Mouse (Mus musculus): Measurements from ENCODE around the gene Shld2. TPM values are rescaled to one million over a fixed set of nuclear protein-coding genes. Genes with fewer than 3 reads are reported as not detected.
A peak's percentile ranks its signal among the peaks of the same experiment; 100 is the strongest.

The Shld2 gene
- polyA plus RNA-seq, 1 experiment from 2014 or later: 8.0 TPM

- no peak overlapping the region for H3K27ac ChIP-seq
- ATAC-seq (replicated peaks; ENCODE audit: insufficient number of reproducible peaks, insufficient read depth, low FRiP score, low read depth): no peak
Observed at GRCm38 (mm10) chr14:34302681-34303242, 7.5 kb downstream of the Shld2 start.

GRCm38 (mm10) chr14:34298871-34299700, 11.2 kb downstream of the Shld2 start:
- ATAC-seq (replicated peaks; ENCODE audit: insufficient number of reproducible peaks, insufficient read depth, low FRiP score, low read depth): no peak
- Histone ChIP-seq H3K27ac (peak overlapping the region; percentile 16; the same call in 1 of the 2 replicates), H3K4me1 (replicated peaks) (peaks cover 9% of the 10 kb centered on the region), H3K4me2 (no peak overlapping the region), H3K9me3 (replicated peaks) (no peaks in the 10 kb centered on the region), H3K9ac (no peak overlapping the region), H3K4me3 (no peak overlapping the region), H3K27me3 (no peaks in the 10 kb centered on the region), H3K36me3 (no peaks in the 10 kb centered on the region)
- WGBS: 55% methylated on average over 11 of the region's 11 CpGs

More at GRCm38 (mm10) chr14:34302681-34303242, 7.5 kb downstream of the Shld2 start:
- Histone ChIP-seq H3K4me3 (no peak overlapping the region), H3K4me2 (no peak overlapping the region), H3K9ac (no peak overlapping the region), H3K27me3 (no peaks in the 10 kb centered on the region), H3K4me1 (replicated peaks) (peaks cover 6% of the 10 kb centered on the region), H3K36me3 (no peaks in the 10 kb centered on the region), H3K9me3 (replicated peaks) (no peaks in the 10 kb centered on the region)
- WGBS: 73% methylated on average over 5 of the region's 5 CpGs

- H3K27me3 ChIP-seq: no peaks in the 10 kb centered on the region
- H3K4me3 ChIP-seq: no peak overlapping the region
- no peak overlapping the region for H3K9ac ChIP-seq
- no peaks in the 10 kb centered on the region for H3K36me3 ChIP-seq
- no peak overlapping the region for H3K4me2 ChIP-seq
- no peaks in the 10 kb centered on the region for H3K9me3 ChIP-seq (replicated peaks)
- peaks cover 9% of the 10 kb centered on the region for H3K4me1 ChIP-seq (replicated peaks)
- no peak overlapping the region for H3K27ac ChIP-seq
- no peak for ATAC-seq (replicated peaks; ENCODE audit: insufficient number of reproducible peaks, insufficient read depth, low FRiP score, low read depth)
- 55% methylated on average over 2 of the region's 2 CpGs for WGBS
Observed at GRCm38 (mm10) chr14:34297634-34298033, 12.7 kb downstream of the Shld2 start.

GRCm38 (mm10) chr14:34297038-34297437, 13.3 kb downstream of the Shld2 start:
- Histone ChIP-seq H3K36me3 (no peaks in the 10 kb centered on the region), H3K9me3 (replicated peaks) (no peaks in the 10 kb centered on the region), H3K27me3 (no peaks in the 10 kb centered on the region), H3K4me3 (no peak overlapping the region), H3K4me1 (replicated peaks) (peaks cover 9% of the 10 kb centered on the region), H3K27ac (no peak overlapping the region), H3K4me2 (no peak overlapping the region), H3K9ac (no peak overlapping the region)
- ATAC-seq (replicated peaks; ENCODE audit: insufficient number of reproducible peaks, insufficient read depth, low FRiP score, low read depth): no peak
- 22% methylated on average over 4 of the region's 4 CpGs for WGBS

- H3K36me3 ChIP-seq: no peaks in the 10 kb centered on the region
- no peaks in the 10 kb centered on the region for H3K9me3 ChIP-seq (replicated peaks)
- no peak overlapping the region for H3K9ac ChIP-seq
- H3K27ac ChIP-seq: no peak overlapping the region
- WGBS: 75% methylated on average over 7 of the region's 7 CpGs
- H3K4me2 ChIP-seq: no peak overlapping the region
- no peaks in the 10 kb centered on the region for H3K27me3 ChIP-seq
- ATAC-seq (replicated peaks; ENCODE audit: insufficient number of reproducible peaks, insufficient read depth, low FRiP score, low read depth): no peak
- H3K4me1 ChIP-seq (replicated peaks): peaks cover 9% of the 10 kb centered on the region
- no peak overlapping the region for H3K4me3 ChIP-seq
Observed at GRCm38 (mm10) chr14:34296350-34296749, 13.9 kb downstream of the Shld2 start.

GRCm38 (mm10) chr14:34293641-34294040, 16.7 kb downstream of the Shld2 start:
- Histone ChIP-seq H3K9me3 (replicated peaks) (no peaks in the 10 kb centered on the region), H3K4me3 (no peak overlapping the region), H3K27ac (no peak overlapping the region), H3K36me3 (no peaks in the 10 kb centered on the region), H3K4me2 (no peak overlapping the region), H3K27me3 (no peaks in the 10 kb centered on the region), H3K9ac (no peak overlapping the region), H3K4me1 (replicated peaks) (peaks cover 5% of the 10 kb centered on the region; the same call in 1 of the 2 replicates)
- WGBS: 87% methylated on average over 3 of the region's 3 CpGs
- no peak for ATAC-seq (replicated peaks; ENCODE audit: insufficient number of reproducible peaks, insufficient read depth, low FRiP score, low read depth)

GRCm38 (mm10) chr14:34290229-34290628, 20.1 kb downstream of the Shld2 start:
- H3K9me3 ChIP-seq (replicated peaks): no peaks in the 10 kb centered on the region
- H3K9ac ChIP-seq: no peak overlapping the region
- no peak overlapping the region for H3K4me2 ChIP-seq
- ATAC-seq (replicated peaks; ENCODE audit: insufficient number of reproducible peaks, insufficient read depth, low FRiP score, low read depth): no peak
- no peaks in the 10 kb centered on the region for H3K27me3 ChIP-seq
- WGBS: 27% methylated on average over 1 of the region's 1 CpGs
- H3K36me3 ChIP-seq: no peaks in the 10 kb centered on the region
- H3K4me3 ChIP-seq: no peak overlapping the region
- 0 out of 2 replicates have a peak, but pooled peaks cover 3% of the 10 kb centered on the region for H3K4me1 ChIP-seq (replicated peaks)
- no peak overlapping the region for H3K27ac ChIP-seq

- H3K27me3 ChIP-seq: no peaks in the 10 kb centered on the region
- H3K4me1 ChIP-seq (replicated peaks): 0 out of 2 replicates have a peak, but pooled peaks cover 3% of the 10 kb centered on the region
- H3K4me3 ChIP-seq: no peak overlapping the region
- H3K36me3 ChIP-seq: no peaks in the 10 kb centered on the region
- H3K9me3 ChIP-seq (replicated peaks): no peaks in the 10 kb centered on the region
- WGBS: 84% methylated on average over 3 of the region's 3 CpGs
- no peak overlapping the region for H3K27ac ChIP-seq
- no peak overlapping the region for H3K9ac ChIP-seq
- no peak overlapping the region for H3K4me2 ChIP-seq
- no peak for ATAC-seq (replicated peaks; ENCODE audit: insufficient number of reproducible peaks, insufficient read depth, low FRiP score, low read depth)
Observed at GRCm38 (mm10) chr14:34289259-34290015, 20.9 kb downstream of the Shld2 start.

- Histone ChIP-seq H3K9ac (no peak overlapping the region), H3K27me3 (no peaks in the 10 kb centered on the region), H3K36me3 (no peaks in the 10 kb centered on the region), H3K9me3 (replicated peaks) (no peaks in the 10 kb centered on the region), H3K4me3 (no peak overlapping the region), H3K27ac (no peak overlapping the region), H3K4me1 (replicated peaks) (0 out of 2 replicates have a peak, but pooled peaks cover 3% of the 10 kb centered on the region), H3K4me2 (no peak overlapping the region)
- no peak for ATAC-seq (replicated peaks; ENCODE audit: insufficient number of reproducible peaks, insufficient read depth, low FRiP score, low read depth)
- WGBS: 60% methylated on average over 2 of the region's 2 CpGs
Observed at GRCm38 (mm10) chr14:34288396-34288795, 21.9 kb downstream of the Shld2 start.

- H3K36me3 ChIP-seq: no peaks in the 10 kb centered on the region
- WGBS: 87% methylated on average over 5 of the region's 5 CpGs
- H3K27ac ChIP-seq: no peak overlapping the region
- no peaks in the 10 kb centered on the region for H3K4me1 ChIP-seq (replicated peaks)
- H3K27me3 ChIP-seq: no peaks in the 10 kb centered on the region
- no peak overlapping the region for H3K9ac ChIP-seq
- no peaks in the 10 kb centered on the region for H3K9me3 ChIP-seq (replicated peaks)
- ATAC-seq (replicated peaks; ENCODE audit: insufficient number of reproducible peaks, insufficient read depth, low FRiP score, low read depth): no peak
- H3K4me2 ChIP-seq: no peak overlapping the region
- no peak overlapping the region for H3K4me3 ChIP-seq
Observed at GRCm38 (mm10) chr14:34281736-34282269, 28.5 kb downstream of the Shld2 start.

- no peaks in the 10 kb centered on the region for H3K27me3 ChIP-seq
- no peak for ATAC-seq (replicated peaks; ENCODE audit: insufficient number of reproducible peaks, insufficient read depth, low FRiP score, low read depth)
- no peak overlapping the region for H3K4me3 ChIP-seq
- 69% methylated on average over 2 of the region's 2 CpGs for WGBS
- no peaks in the 10 kb centered on the region for H3K9me3 ChIP-seq (replicated peaks)
- H3K4me2 ChIP-seq: no peak overlapping the region
- no peaks in the 10 kb centered on the region for H3K36me3 ChIP-seq
- H3K9ac ChIP-seq: no peak overlapping the region
- H3K27ac ChIP-seq: no peak overlapping the region
- H3K4me1 ChIP-seq (replicated peaks): no peaks in the 10 kb centered on the region
Observed at GRCm38 (mm10) chr14:34280798-34281197, 29.5 kb downstream of the Shld2 start.

All from heart, embryonic 15.5 days (tissue).